Mouse (Mus musculus): ENCODE data around the gene Plp2. TPM values are rescaled to one million over a fixed set of nuclear protein-coding genes. Genes with fewer than 3 reads are reported as not detected.

Plp2 gene
- polyA plus RNA-seq, 1 experiment from 2014 or later, result 188 TPM

- Histone ChIP-seq H3K36me3 (ENCODE audit: control insufficient read depth, insufficient read depth, low read length) (no peaks in the 10 kb centered on the region), H3K4me1 (ENCODE audit: control insufficient read depth, insufficient read depth, low read length) (no peaks in the 10 kb centered on the region), H3K4me3 (ENCODE audit: low read length) (peak within 1 kb of the TSS; percentile 28; the same call in 1 of the 2 replicates), H3K4me2 (replicated peaks; ENCODE audit: low read depth, low read length) (peak within 1 kb of the TSS; percentile 40), H3K27ac (ENCODE audit: low read depth, low read length) (no peak within 1 kb of the TSS), H3K27me3 (ENCODE audit: control insufficient read depth, insufficient read depth, low read length) (no peaks in the 10 kb centered on the region), H3K9me3 (ENCODE audit: control insufficient read depth, low read length) (no peaks in the 10 kb centered on the region), H3K9ac (ENCODE audit: low read depth, low read length) (no peak within 1 kb of the TSS)
- ATAC-seq (ENCODE audit: low FRiP score, low TSS enrichment), result no peak
- WGBS, result 70% methylated on average over 14 of the region's 14 CpGs
These were observed 9.7 kb upstream of the Plp2 start, which contains the start of gene Magix for GRCm38 (mm10) chrX:7680864-7681263. Gene Magix, minus strand, starts transcription at chrX:7681251.

GRCm38 (mm10) chrX:7680057-7680412, 8.8 kb upstream of the Plp2 start:
- Histone ChIP-seq H3K4me1 (ENCODE audit: control insufficient read depth, insufficient read depth, low read length) (no peaks in the 10 kb centered on the region), H3K27me3 (ENCODE audit: control insufficient read depth, insufficient read depth, low read length) (no peaks in the 10 kb centered on the region), H3K4me2 (replicated peaks; ENCODE audit: low read depth, low read length) (peak overlapping the region; percentile 40), H3K9me3 (ENCODE audit: control insufficient read depth, low read length) (no peaks in the 10 kb centered on the region), H3K4me3 (ENCODE audit: low read length) (peak overlapping the region; percentile 28; the same call in 1 of the 2 replicates), H3K9ac (ENCODE audit: low read depth, low read length) (no peak overlapping the region), H3K27ac (ENCODE audit: low read depth, low read length) (no peak overlapping the region), H3K36me3 (ENCODE audit: control insufficient read depth, insufficient read depth, low read length) (no peaks in the 10 kb centered on the region)
- peak; percentile 25; the same call in 1 of the 2 replicates for ATAC-seq (ENCODE audit: low FRiP score, low TSS enrichment)
- WGBS, result 22% methylated on average over 12 of the region's 12 CpGs

GRCm38 (mm10) chrX:7679405-7680056, 8.3 kb upstream of the Plp2 start:
- Histone ChIP-seq H3K27ac (ENCODE audit: low read depth, low read length) (no peak overlapping the region), H3K9ac (ENCODE audit: low read depth, low read length) (no peak overlapping the region), H3K4me3 (ENCODE audit: low read length) (peak overlapping the region; percentile 28; the same call in 1 of the 2 replicates), H3K4me1 (ENCODE audit: control insufficient read depth, insufficient read depth, low read length) (no peaks in the 10 kb centered on the region), H3K9me3 (ENCODE audit: control insufficient read depth, low read length) (no peaks in the 10 kb centered on the region), H3K4me2 (replicated peaks; ENCODE audit: low read depth, low read length) (peak overlapping the region; percentile 40), H3K27me3 (ENCODE audit: control insufficient read depth, insufficient read depth, low read length) (no peaks in the 10 kb centered on the region), H3K36me3 (ENCODE audit: control insufficient read depth, insufficient read depth, low read length) (no peaks in the 10 kb centered on the region)
- 21% methylated on average over 27 of the region's 27 CpGs for WGBS
- peak; percentile 95 for ATAC-seq (ENCODE audit: low FRiP score, low TSS enrichment)

DNA sequence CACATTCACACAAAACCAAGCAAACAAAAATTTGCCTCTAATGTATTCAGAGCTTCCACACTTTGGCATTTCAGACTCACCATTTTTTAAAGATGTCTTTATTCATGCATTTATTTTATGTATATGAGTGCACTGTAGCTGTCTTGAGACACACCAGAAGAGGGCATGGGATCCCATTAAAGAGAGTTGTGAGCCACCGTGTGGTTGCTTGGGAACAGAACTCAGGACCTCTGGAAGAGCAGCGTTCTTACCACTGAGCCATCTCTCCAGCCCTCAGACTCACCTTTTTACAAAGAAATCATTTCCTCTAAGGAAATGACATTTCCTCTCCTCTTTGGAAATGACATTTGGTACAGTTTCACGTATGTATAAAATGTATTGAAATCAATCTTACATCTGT, 7.8 kb upstream of the Plp2 start:
- Histone ChIP-seq H3K9ac (ENCODE audit: low read depth, low read length) (no peak overlapping the region), H3K36me3 (ENCODE audit: control insufficient read depth, insufficient read depth, low read length) (no peaks in the 10 kb centered on the region), H3K27ac (ENCODE audit: low read depth, low read length) (no peak overlapping the region), H3K27me3 (ENCODE audit: control insufficient read depth, insufficient read depth, low read length) (no peaks in the 10 kb centered on the region), H3K4me1 (ENCODE audit: control insufficient read depth, insufficient read depth, low read length) (no peaks in the 10 kb centered on the region), H3K9me3 (ENCODE audit: control insufficient read depth, low read length) (no peaks in the 10 kb centered on the region), H3K4me3 (ENCODE audit: low read length) (no peak overlapping the region), H3K4me2 (replicated peaks; ENCODE audit: low read depth, low read length) (no peak overlapping the region)
- WGBS, result 63% methylated on average over 3 of the region's 3 CpGs
- no peak for ATAC-seq (ENCODE audit: low FRiP score, low TSS enrichment)

DNA sequence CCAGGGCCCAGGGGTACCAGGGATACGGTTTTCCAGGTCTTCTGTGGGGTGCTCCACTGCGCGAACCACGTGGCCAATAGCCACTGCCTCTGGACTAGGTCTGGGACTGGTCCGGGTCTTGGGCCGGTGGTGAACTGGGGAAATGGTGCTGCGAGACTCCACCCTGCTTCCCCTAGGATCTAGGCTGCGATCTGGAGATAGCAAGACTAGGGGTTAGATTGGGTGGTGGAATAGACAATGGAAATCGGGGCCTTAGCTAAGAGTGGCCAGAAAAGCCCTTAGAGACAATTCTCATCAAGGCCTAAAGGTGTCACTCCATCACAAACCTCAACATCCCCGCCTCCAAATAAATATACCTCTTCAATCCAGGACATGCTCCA, 3.8 kb upstream of the Plp2 start:
- Histone ChIP-seq H3K4me1 (ENCODE audit: control insufficient read depth, insufficient read depth, low read length) (0 out of 2 replicates have a peak, but pooled peaks cover 3% of the 10 kb centered on the region), H3K9me3 (ENCODE audit: control insufficient read depth, low read length) (no peaks in the 10 kb centered on the region), H3K4me2 (replicated peaks; ENCODE audit: low read depth, low read length) (peak overlapping the region; percentile 41), H3K9ac (ENCODE audit: low read depth, low read length) (peak overlapping the region; percentile 42; the same call in 1 of the 2 replicates), H3K27ac (ENCODE audit: low read depth, low read length) (peak overlapping the region; percentile 74; the same call in 1 of the 2 replicates), H3K36me3 (ENCODE audit: control insufficient read depth, insufficient read depth, low read length) (no peaks in the 10 kb centered on the region), H3K4me3 (ENCODE audit: low read length) (peak overlapping the region; percentile 24), H3K27me3 (ENCODE audit: control insufficient read depth, insufficient read depth, low read length) (no peaks in the 10 kb centered on the region)
- no peak; the same call in 1 of the 2 replicates for ATAC-seq (ENCODE audit: low FRiP score, low TSS enrichment)
- WGBS, result 41% methylated on average over 10 of the region's 10 CpGs

DNA sequence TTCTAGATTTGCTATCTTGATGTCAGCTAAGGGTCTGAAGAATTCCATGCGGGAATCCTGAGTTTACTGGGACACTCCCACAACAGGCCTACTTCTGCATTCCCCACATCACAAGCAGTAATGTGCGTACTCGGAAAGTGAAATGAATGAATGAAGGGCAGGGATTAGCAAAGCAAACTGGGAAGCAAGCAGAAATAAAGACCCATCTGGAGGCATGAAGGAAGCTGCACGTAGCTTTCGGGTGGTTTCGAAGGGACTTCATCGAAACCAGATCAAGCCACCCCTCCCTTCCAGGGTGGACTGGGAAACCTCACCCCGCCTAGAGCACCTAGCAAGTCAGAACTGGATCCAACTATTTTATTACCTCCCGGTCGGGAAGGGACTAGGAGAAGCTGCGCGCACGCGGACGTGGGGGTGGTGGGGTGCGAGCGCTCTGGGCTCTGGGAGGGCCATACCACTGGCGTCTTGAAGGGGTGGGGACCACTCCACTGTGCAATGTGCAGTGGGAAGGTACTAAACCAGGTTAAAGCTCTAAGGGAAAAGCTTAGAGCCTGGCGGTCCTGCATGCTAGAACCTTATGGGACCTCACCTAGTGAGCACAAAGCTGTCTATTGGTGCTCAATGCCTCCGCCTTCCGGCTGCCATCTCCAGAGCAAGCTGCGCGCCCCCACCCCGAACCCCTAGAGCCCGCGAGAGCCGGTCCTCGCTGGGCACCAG, 3.3 kb upstream of the Plp2 start:
- ATAC-seq (ENCODE audit: low FRiP score, low TSS enrichment), result peak; percentile 43
- Histone ChIP-seq H3K27ac (ENCODE audit: low read depth, low read length) (peak overlapping the region; percentile 74), H3K9me3 (ENCODE audit: control insufficient read depth, low read length) (no peaks in the 10 kb centered on the region), H3K9ac (ENCODE audit: low read depth, low read length) (peak overlapping the region; percentile 42; the same call in 1 of the 2 replicates), H3K4me1 (ENCODE audit: control insufficient read depth, insufficient read depth, low read length) (0 out of 2 replicates have a peak, but pooled peaks cover 3% of the 10 kb centered on the region), H3K27me3 (ENCODE audit: control insufficient read depth, insufficient read depth, low read length) (no peaks in the 10 kb centered on the region), H3K4me3 (ENCODE audit: low read length) (peak overlapping the region; percentile 24), H3K36me3 (ENCODE audit: control insufficient read depth, insufficient read depth, low read length) (no peaks in the 10 kb centered on the region), H3K4me2 (replicated peaks; ENCODE audit: low read depth, low read length) (peak overlapping the region; percentile 41)
- WGBS, result 41% methylated on average over 28 of the region's 28 CpGs

DNA sequence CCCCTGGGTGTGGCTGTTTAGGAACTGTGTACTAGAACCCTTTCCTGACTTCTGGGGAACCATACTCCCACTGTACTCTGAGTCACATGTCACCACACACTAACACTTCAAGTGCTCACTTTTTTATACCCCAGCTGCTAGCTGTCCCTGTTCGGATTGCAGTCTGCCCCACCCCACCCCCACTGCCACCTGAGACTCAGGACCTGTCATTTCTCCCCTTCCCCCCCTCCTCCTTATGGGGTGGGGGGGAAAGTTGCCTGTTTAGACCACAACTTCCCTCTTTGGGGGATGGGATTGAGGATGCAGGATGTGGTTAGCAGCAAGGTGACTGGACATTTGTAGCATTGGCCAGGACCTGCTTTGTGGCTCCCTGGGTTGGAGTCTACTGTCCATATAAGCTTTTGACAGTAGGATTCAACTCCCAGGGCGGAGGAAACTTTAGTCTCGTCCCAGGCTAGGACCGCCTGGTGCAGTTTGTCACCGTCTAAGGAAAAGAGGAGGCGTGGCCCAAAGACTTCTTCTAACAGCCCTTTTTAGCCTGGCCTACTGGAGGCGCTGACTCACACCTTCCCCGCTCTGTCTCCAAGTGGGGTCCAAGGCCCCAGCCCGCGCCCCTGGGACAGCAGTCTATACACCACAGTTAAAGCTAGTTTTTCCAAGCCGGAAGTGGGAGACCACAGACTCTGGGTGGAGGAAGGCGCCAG, 2.5 kb upstream of the Plp2 start:
- peak overlapping the region; percentile 74 for H3K27ac ChIP-seq (ENCODE audit: low read depth, low read length)
- peak; percentile 47 for ATAC-seq (ENCODE audit: low FRiP score, low TSS enrichment)
- WGBS, result 30% methylated on average over 12 of the region's 12 CpGs

DNA sequence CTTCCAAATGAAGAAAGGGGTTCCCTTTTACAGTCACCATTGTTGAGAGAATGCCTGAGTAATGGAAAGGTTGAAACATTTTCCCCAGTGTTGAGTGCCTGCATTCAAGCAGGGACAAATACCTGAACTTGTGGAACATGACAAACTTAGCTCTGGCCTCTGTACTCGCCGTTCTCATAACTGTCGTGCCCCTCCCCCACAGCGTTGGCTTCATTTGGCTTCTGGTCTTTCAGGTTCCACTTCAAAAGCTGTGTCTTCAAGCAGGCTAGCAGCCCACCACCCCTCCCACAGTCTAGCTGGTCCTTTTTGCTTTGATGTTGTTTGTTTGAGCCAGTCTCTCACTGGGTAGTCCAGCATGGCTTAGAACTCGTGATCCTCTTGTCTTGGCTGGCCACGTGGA, 1.5 kb upstream of the Plp2 start:
- Histone ChIP-seq H3K4me2 (replicated peaks; ENCODE audit: low read depth, low read length) (no peak overlapping the region), H3K9me3 (ENCODE audit: control insufficient read depth, low read length) (no peaks in the 10 kb centered on the region)
- 33% methylated on average over 6 of the region's 6 CpGs for WGBS

More for the DNA sequence above, 2.5 kb upstream of the Plp2 start:
- no peaks in the 10 kb centered on the region for H3K9me3 ChIP-seq (ENCODE audit: control insufficient read depth, low read length)
- H3K9ac ChIP-seq (ENCODE audit: low read depth, low read length), result no peak overlapping the region
- H3K27me3 ChIP-seq (ENCODE audit: control insufficient read depth, insufficient read depth, low read length), result no peaks in the 10 kb centered on the region
- 0 out of 2 replicates have a peak, but pooled peaks cover 3% of the 10 kb centered on the region for H3K4me1 ChIP-seq (ENCODE audit: control insufficient read depth, insufficient read depth, low read length)
- H3K36me3 ChIP-seq (ENCODE audit: control insufficient read depth, insufficient read depth, low read length), result peaks cover 3% of the 10 kb centered on the region; the same call in 1 of the 2 replicates
- peak overlapping the region; percentile 24; the same call in 1 of the 2 replicates for H3K4me3 ChIP-seq (ENCODE audit: low read length)
- H3K4me2 ChIP-seq (replicated peaks; ENCODE audit: low read depth, low read length), result peak overlapping the region; percentile 41

More for the DNA sequence above, 1.5 kb upstream of the Plp2 start:
- Histone ChIP-seq H3K4me3 (ENCODE audit: low read length) (no peak overlapping the region), H3K4me1 (ENCODE audit: control insufficient read depth, insufficient read depth, low read length) (0 out of 2 replicates have a peak, but pooled peaks cover 3% of the 10 kb centered on the region), H3K36me3 (ENCODE audit: control insufficient read depth, insufficient read depth, low read length) (peaks cover 3% of the 10 kb centered on the region; the same call in 1 of the 2 replicates), H3K27me3 (ENCODE audit: control insufficient read depth, insufficient read depth, low read length) (no peaks in the 10 kb centered on the region), H3K27ac (ENCODE audit: low read depth, low read length) (no peak overlapping the region), H3K9ac (ENCODE audit: low read depth, low read length) (no peak overlapping the region)
- ATAC-seq (ENCODE audit: low FRiP score, low TSS enrichment), result no peak
